Mouse (Mus musculus): Measurements from ENCODE around the gene Rps6kb1. TPM values are rescaled to one million over a fixed set of nuclear protein-coding genes. Genes with fewer than 3 reads are reported as not detected.
A peak's percentile ranks its signal among the peaks of the same experiment; 100 is the strongest.

Gene Rps6kb1
- polyA plus RNA-seq, 1 experiment from 2014 or later, result 56.8 TPM

DNA sequence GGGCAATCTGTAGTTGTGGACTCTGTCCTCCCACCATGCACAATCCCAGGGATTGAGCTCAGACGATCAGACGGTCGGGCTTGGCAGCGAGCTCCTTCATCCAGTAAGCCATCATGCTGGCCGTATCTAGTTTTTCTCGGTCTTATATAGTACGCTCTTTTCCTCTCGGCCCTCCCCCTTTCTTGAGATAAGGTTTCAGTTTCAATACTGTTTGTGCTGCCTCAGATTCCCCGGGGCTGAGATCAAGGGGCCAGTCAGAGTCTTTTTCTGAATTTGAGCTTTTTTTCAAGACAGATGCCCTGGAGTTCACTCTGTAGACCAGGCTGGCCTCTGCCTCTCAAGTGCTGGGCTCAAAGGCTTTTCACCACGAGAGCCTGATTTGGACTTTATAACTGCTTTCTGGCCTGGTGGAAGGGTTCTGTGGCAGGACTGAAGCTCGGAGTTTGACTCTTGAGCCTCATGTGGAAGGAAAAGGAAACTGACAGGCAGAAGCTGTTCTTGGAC is 36.7 kb upstream of the Rps6kb1 start:
- Histone ChIP-seq H3K9ac (ENCODE audit: low read depth, low read length) (peak overlapping the region; percentile 49), H3K27me3 (replicated peaks; ENCODE audit: control insufficient read depth, insufficient read depth, low read length) (no peaks in the 10 kb centered on the region), H3K36me3 (ENCODE audit: control insufficient read depth, insufficient read depth, low read length) (no peaks in the 10 kb centered on the region), H3K9me3 (ENCODE audit: control insufficient read depth, low read length) (no peaks in the 10 kb centered on the region), H3K27ac (ENCODE audit: low read length) (peak overlapping the region; percentile 97), H3K4me2 (ENCODE audit: low read depth, low read length) (peak overlapping the region; percentile 49), H3K4me3 (ENCODE audit: low read length) (peak overlapping the region; percentile 34), H3K4me1 (ENCODE audit: control insufficient read depth, insufficient read depth, low read length) (peaks cover 35% of the 10 kb centered on the region)
- ATAC-seq, result peak; percentile 33
- WGBS, result 47% methylated on average over 11 of the region's 11 CpGs

DNA sequence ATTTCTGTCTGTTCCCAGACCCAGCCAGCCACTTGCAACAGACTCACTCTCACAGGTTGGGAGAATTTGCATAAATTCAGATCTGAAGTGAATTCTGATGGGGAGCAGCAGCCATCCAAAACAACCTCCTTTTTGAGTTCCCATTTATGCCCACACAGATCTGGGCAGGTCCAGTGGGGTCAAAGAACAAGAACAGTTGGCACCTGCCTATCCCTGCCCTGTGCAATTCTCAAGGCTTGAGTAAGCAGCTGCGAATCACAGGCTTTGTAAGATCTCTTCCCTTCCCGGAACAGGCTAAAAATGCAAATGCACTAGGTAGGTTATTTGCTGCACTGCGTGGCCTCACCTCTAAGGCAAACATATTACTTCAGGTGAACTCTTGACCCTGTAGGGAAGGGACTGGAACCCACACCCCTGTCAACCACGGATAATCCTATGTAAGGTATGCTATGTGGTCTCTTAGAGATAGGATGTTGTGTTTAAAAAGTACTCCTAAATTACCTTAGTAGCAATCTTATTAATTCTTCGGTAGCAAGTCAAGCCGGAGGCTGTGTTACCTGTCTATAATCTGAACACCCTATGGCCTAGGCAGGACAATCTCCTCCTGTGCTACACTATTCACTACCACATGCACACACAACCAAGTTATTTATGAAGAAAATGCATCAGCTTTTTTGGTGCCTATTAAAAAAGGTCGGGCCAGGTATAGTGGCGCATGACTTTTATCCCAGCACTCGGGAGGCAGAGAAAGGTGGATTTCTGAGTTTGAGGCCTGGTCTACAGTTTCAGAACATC is 35.9 kb upstream of the Rps6kb1 start:
- Histone ChIP-seq H3K4me1 (ENCODE audit: control insufficient read depth, insufficient read depth, low read length) (peaks cover 39% of the 10 kb centered on the region), H3K4me2 (ENCODE audit: low read depth, low read length) (peak overlapping the region; percentile 49), H3K9me3 (ENCODE audit: control insufficient read depth, low read length) (no peaks in the 10 kb centered on the region), H3K27ac (ENCODE audit: low read length) (peak overlapping the region; percentile 97), H3K9ac (ENCODE audit: low read depth, low read length) (peak overlapping the region; percentile 49; the same call in 1 of the 2 replicates), H3K36me3 (ENCODE audit: control insufficient read depth, insufficient read depth, low read length) (no peaks in the 10 kb centered on the region), H3K27me3 (replicated peaks; ENCODE audit: control insufficient read depth, insufficient read depth, low read length) (no peaks in the 10 kb centered on the region), H3K4me3 (ENCODE audit: low read length) (0 out of 2 replicates have a peak overlapping the region, but pooled peaks have one; percentile 1)
- ATAC-seq, result peak; percentile 84
- 62% methylated on average over 9 of the region's 9 CpGs for WGBS

DNA sequence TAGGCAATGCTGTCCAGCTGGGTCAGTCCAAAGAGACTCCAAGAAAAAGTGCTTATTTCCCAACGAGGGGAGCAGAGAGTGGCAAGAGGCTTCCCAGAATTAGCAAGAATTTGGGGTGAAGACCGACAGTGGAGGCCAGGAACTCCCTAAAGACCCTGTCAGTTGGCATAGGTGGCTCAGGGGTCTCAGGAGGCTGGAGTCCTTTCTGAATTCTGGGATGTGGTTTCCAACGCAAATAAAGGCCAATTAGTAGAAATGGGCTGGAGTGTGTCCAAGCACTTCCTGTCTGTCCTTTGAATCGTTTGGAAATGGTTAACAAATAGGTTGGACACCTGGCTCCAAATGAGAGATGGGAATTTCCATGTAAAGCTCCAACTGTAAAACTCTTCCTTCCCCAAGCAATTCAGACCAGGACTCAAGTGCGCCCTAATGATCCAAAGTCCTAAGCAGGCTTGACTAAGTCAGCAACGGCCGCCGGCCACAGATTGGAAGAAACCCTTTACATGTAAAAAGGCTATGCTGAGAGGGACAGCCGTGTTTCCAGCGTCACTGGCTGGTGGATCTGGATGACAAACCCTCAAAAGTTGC is 35.2 kb upstream of the Rps6kb1 start:
- Histone ChIP-seq H3K9ac (ENCODE audit: low read depth, low read length) (peak overlapping the region; percentile 44), H3K9me3 (ENCODE audit: control insufficient read depth, low read length) (no peaks in the 10 kb centered on the region), H3K4me2 (ENCODE audit: low read depth, low read length) (peak overlapping the region; percentile 26), H3K4me3 (ENCODE audit: low read length) (0 out of 2 replicates have a peak overlapping the region, but pooled peaks have one; percentile 1), H3K36me3 (ENCODE audit: control insufficient read depth, insufficient read depth, low read length) (no peaks in the 10 kb centered on the region), H3K27me3 (replicated peaks; ENCODE audit: control insufficient read depth, insufficient read depth, low read length) (no peaks in the 10 kb centered on the region), H3K27ac (ENCODE audit: low read length) (peak overlapping the region; percentile 97), H3K4me1 (ENCODE audit: control insufficient read depth, insufficient read depth, low read length) (peaks cover 42% of the 10 kb centered on the region)
- WGBS, result 58% methylated on average over 10 of the region's 10 CpGs
- ATAC-seq, result peak; percentile 25

DNA sequence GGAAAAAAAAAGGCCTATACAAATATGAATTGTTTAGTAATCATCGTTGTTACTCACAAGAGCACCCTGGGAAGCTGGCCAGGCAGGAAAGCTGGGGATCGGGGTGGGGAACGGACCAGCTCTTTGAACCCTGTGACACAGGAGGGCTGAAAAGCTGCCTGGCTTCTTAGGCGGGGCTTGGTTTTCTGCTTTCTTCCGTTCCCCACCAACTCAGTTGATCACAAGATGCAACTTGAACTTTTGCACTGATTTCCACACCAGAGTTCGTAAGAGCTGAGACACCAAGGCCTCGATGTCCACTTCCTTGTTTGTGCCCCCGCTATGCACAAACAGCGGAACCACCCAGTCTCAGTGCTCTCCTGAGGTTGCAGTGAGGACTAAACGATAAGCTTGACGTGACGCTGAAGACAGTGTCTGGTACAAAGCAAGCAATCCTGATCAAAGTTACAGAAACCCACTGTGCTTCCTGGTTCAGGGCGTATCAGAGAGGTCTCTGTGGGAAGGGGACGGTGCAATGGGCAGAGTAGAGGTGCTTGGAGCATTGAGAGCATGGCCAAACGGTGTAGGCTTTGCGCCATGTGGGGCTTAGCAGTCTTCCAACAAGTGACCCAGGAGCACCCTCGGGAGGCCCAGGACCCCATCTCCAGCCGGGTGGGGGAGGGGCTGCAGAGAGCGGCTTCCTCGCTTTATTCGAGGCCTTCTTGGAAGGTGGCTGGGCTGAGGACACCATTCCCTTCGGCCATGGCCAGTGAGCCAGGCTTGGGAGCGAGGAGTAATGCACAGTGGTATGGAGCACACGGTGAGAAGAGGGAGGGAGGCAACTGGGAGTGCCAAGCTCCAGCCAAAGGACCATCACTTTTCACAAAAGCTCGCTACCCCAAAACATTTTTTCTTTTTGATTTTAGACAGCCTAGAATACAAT is 34.5 kb upstream of the Rps6kb1 start:
- Histone ChIP-seq H3K27me3 (replicated peaks; ENCODE audit: control insufficient read depth, insufficient read depth, low read length) (no peaks in the 10 kb centered on the region), H3K36me3 (ENCODE audit: control insufficient read depth, insufficient read depth, low read length) (no peaks in the 10 kb centered on the region), H3K4me3 (ENCODE audit: low read length) (no peak overlapping the region), H3K4me2 (ENCODE audit: low read depth, low read length) (peak overlapping the region; percentile 21), H3K9ac (ENCODE audit: low read depth, low read length) (peak overlapping the region; percentile 44), H3K9me3 (ENCODE audit: control insufficient read depth, low read length) (no peaks in the 10 kb centered on the region), H3K4me1 (ENCODE audit: control insufficient read depth, insufficient read depth, low read length) (peaks cover 44% of the 10 kb centered on the region), H3K27ac (ENCODE audit: low read length) (peak overlapping the region; percentile 97)
- 57% methylated on average over 25 of the region's 25 CpGs for WGBS
- peak; percentile 51 for ATAC-seq

DNA sequence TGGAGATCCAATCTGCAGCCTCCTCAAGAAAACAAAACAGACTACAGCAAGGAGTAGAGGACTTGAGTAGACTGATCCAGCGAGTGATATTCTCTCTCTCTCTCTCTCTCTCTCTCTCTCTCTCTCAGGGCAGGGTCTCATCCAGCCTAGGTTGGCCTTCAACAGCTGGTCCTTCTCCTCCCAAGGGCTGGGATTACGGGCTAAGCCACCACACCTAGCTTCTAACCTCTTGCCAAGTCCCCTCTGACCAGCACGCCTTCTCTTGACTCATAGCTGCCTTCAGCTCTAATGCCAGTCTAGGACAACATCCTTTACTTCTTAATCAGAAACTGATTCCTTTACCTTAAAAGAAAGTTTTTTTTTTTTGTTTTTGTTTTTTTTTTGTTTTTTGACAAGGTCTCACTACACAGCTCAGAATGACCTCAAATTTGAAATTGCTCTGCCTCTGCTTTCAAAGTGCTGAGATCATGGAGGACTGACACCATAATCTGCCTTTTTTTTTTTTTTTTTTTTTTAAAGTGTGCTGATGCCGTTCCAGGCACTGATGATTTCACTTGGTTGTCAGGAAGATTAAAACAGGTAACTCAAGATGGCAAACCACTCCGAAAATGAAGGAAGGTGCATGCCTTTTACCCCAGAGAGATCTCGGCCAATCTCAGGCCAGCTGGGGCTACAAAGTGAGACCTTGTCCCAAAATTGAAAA is 33.7 kb upstream of the Rps6kb1 start:
- Histone ChIP-seq H3K4me1 (ENCODE audit: control insufficient read depth, insufficient read depth, low read length) (peaks cover 44% of the 10 kb centered on the region), H3K4me2 (ENCODE audit: low read depth, low read length) (peak overlapping the region; percentile 21; the same call in 1 of the 2 replicates), H3K27ac (ENCODE audit: low read length) (peak overlapping the region; percentile 97), H3K4me3 (ENCODE audit: low read length) (no peak overlapping the region), H3K9me3 (ENCODE audit: control insufficient read depth, low read length) (no peaks in the 10 kb centered on the region), H3K36me3 (ENCODE audit: control insufficient read depth, insufficient read depth, low read length) (no peaks in the 10 kb centered on the region), H3K27me3 (replicated peaks; ENCODE audit: control insufficient read depth, insufficient read depth, low read length) (no peaks in the 10 kb centered on the region), H3K9ac (ENCODE audit: low read depth, low read length) (peak overlapping the region; percentile 44; the same call in 1 of the 2 replicates)
- 66% methylated on average over 6 of the region's 6 CpGs for WGBS
- ATAC-seq, result no peak

DNA sequence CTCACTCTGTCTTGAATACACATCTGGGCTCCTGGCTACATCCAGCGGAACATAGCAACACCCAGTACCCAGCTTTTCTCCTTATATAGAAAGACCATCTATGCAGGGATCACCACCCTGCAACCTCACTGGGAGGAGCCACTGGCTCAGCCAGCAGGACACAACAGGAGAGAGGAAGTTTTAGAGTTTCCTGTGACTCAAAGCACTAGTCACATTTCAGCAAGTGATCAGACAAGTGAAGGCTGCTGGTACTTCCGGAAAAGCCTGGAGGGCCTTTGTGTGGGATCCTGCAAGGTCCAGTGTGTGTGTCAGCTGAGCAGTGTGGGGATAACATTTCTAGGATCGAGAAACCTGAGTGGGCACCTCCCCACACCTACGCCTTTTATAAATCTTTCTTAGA is 32.6 kb upstream of the Rps6kb1 start:
- Histone ChIP-seq H3K27me3 (replicated peaks; ENCODE audit: control insufficient read depth, insufficient read depth, low read length) (no peaks in the 10 kb centered on the region), H3K4me3 (ENCODE audit: low read length) (no peak overlapping the region), H3K4me2 (ENCODE audit: low read depth, low read length) (no peak overlapping the region), H3K4me1 (ENCODE audit: control insufficient read depth, insufficient read depth, low read length) (peaks cover 38% of the 10 kb centered on the region), H3K27ac (ENCODE audit: low read length) (peak overlapping the region; percentile 97), H3K9me3 (ENCODE audit: control insufficient read depth, low read length) (no peaks in the 10 kb centered on the region), H3K9ac (ENCODE audit: low read depth, low read length) (0 out of 2 replicates have a peak overlapping the region, but pooled peaks have one; percentile 15), H3K36me3 (ENCODE audit: control insufficient read depth, insufficient read depth, low read length) (no peaks in the 10 kb centered on the region)
- no peak for ATAC-seq
- 60% methylated on average over 4 of the region's 4 CpGs for WGBS

DNA sequence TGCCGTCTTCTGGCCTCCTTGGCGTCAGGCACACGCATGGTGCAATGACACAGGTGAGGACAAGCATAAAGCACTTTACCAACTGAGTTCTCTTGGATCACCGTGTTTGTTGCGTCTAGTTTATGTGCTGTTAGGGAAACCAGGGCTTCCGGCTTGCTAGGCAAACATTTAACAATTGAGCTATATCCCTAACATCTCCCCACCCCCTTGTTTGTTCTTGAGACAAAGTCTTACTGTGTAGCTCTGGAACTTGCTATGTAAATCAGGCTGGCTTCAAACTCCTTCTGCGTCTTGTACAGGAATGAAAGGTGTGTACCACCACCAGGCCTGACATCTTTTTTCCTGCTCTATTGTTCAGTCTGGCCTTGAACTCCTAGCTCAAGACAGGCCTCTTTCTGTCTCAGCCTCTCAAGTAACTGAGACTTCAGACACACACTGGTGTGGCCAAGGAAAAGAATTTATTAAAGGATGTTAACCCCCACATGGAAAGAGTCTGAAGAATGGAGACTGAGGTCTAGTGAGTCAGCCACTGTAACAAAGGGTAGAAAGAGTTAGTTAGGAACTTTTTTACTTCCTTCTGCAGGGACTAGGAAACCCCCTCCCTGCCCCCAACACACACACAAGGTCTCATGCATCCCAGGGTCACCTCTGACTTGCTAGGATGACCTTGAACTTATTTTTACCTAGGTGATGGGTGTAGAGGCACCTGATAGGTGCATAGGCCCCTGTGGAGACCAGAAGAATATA is 31.2 kb upstream of the Rps6kb1 start:
- 68% methylated on average over 7 of the region's 7 CpGs for WGBS
- peak overlapping the region; percentile 15; the same call in 1 of the 2 replicates for H3K27ac ChIP-seq (ENCODE audit: low read length)
- no peaks in the 10 kb centered on the region for H3K36me3 ChIP-seq (ENCODE audit: control insufficient read depth, insufficient read depth, low read length)
- no peak overlapping the region for H3K4me2 ChIP-seq (ENCODE audit: low read depth, low read length)
- peaks cover 43% of the 10 kb centered on the region for H3K4me1 ChIP-seq (ENCODE audit: control insufficient read depth, insufficient read depth, low read length)
- no peaks in the 10 kb centered on the region for H3K27me3 ChIP-seq (replicated peaks; ENCODE audit: control insufficient read depth, insufficient read depth, low read length)
- ATAC-seq, result no peak
- no peaks in the 10 kb centered on the region for H3K9me3 ChIP-seq (ENCODE audit: control insufficient read depth, low read length)
- H3K9ac ChIP-seq (ENCODE audit: low read depth, low read length), result no peak overlapping the region
- no peak overlapping the region for H3K4me3 ChIP-seq (ENCODE audit: low read length)

DNA sequence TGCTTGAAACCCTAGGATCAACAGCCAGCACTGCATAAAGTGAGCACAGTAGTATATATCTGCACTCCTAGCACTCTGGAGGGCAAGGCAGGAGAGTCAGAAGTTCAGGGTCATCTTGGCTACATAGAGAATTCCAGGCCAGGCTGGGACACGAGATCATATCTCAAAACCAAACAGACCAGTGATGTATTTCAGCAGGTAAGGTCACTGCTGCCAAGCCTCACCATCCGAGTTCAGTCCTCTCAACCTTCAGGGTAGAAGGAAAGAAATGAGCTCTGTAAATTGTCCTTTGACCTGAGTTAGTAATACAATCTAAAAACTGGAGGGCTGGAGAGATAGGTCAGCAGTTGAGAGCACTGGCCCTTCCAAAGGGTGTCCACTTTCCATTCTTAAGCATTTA is 29.8 kb upstream of the Rps6kb1 start:
- no peak for ATAC-seq
- no peak overlapping the region for H3K9ac ChIP-seq (ENCODE audit: low read depth, low read length)
- H3K27ac ChIP-seq (ENCODE audit: low read length), result 0 out of 2 replicates have a peak overlapping the region, but pooled peaks have one; percentile 15
- H3K4me2 ChIP-seq (ENCODE audit: low read depth, low read length), result no peak overlapping the region
- H3K9me3 ChIP-seq (ENCODE audit: control insufficient read depth, low read length), result no peaks in the 10 kb centered on the region
- no peaks in the 10 kb centered on the region for H3K36me3 ChIP-seq (ENCODE audit: control insufficient read depth, insufficient read depth, low read length)
- no peak overlapping the region for H3K4me3 ChIP-seq (ENCODE audit: low read length)
- 33% methylated on average over 2 of the region's 2 CpGs for WGBS
- H3K4me1 ChIP-seq (ENCODE audit: control insufficient read depth, insufficient read depth, low read length), result peaks cover 45% of the 10 kb centered on the region
- H3K27me3 ChIP-seq (replicated peaks; ENCODE audit: control insufficient read depth, insufficient read depth, low read length), result no peaks in the 10 kb centered on the region

All from intestine, embryonic 16.5 days (tissue).